8 mouse cellular contexts compared by ENCODE assay signal in the genomic region with DNA sequence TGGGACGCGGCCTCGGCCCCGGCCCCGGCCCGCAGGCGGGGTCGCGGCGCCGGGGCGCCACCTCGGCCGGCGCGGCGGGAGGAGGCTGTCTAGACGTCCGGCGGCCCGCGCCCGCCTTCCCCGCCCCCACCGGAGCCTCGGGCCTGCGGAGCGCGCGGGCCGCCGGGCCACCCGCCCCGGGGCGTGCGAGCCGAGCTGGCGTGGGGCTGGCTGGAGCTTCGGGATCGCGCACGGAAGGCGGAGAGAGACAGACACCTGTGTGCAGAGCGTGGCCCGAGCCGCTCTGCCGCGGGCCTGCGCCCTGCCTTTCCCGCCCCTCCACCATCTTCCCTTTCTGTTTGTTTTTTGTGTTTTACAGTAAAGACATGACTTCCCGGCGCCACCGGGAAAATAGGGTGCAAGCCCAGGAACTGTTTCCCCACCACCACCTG. TPM values are rescaled to one million over a fixed set of nuclear protein-coding genes. Genes with fewer than 3 reads are reported as not detected.
A peak's percentile ranks its signal among the peaks of the same experiment; 100 is the strongest.
DNase-seq lines count a peak whose midpoint lies in the region; ATAC-seq and TF ChIP-seq lines count a peak whose summit lies in the region.

No protein-coding gene starts in this region.

- peak overlapping the region; percentile 87 for H3K4me3 ChIP-seq in bone marrow, adult 2 months (replicated peaks; ENCODE audit: control insufficient read depth, low read depth, low read length)
- H3K4me3 ChIP-seq in forebrain, embryonic 11.5 days (ENCODE audit: low read depth, low read length) = peak overlapping the region; percentile 91
- H3K4me3 ChIP-seq in neural tube, embryonic 14.5 days (ENCODE audit: low read depth, low read length) = peak overlapping the region; percentile 95
- H3K4me3 ChIP-seq in testis, adult 2 months (ENCODE audit: control insufficient read depth, low read depth, low read length) = peak overlapping the region; percentile 98

- H3K9ac ChIP-seq in forebrain, embryonic 11.5 days (ENCODE audit: low read length) = peak overlapping the region; percentile 93
- peak overlapping the region; percentile 81 for H3K9ac ChIP-seq in neural tube, embryonic 14.5 days (replicated peaks; ENCODE audit: low read depth, low read length)

- under 1% methylated on average over 53 of the region's 53 CpGs for WGBS in bone marrow, adult 2 months
- WGBS in forebrain, embryonic 11.5 days = 1% methylated on average over 47 of the region's 53 CpGs
- 0% methylated on average over 35 of the region's 53 CpGs for WGBS in neural tube, embryonic 14.5 days

- no peaks in the 10 kb centered on the region for H3K27me3 ChIP-seq in forebrain, embryonic 11.5 days (ENCODE audit: control insufficient read depth, insufficient read depth, low read length)
- H3K27me3 ChIP-seq in neural tube, embryonic 14.5 days (ENCODE audit: control insufficient read depth, insufficient read depth, low read length) = no peaks in the 10 kb centered on the region; the same call in 1 of the 2 replicates
- no peaks in the 10 kb centered on the region for H3K27me3 ChIP-seq in testis, adult 2 months (ENCODE audit: control insufficient read depth, insufficient read depth, low read length)

- no peak for TF ChIP-seq CTCF in bone marrow, adult 2 months (IDR thresholded peaks at IDR 0.05; ENCODE audit: control insufficient read depth, insufficient read depth, low read length)
- no peak for TF ChIP-seq CTCF in testis, adult 2 months (IDR thresholded peaks at IDR 0.05; ENCODE audit: control insufficient read depth, insufficient read depth, insufficient replicate concordance, low read depth, low read length)

- peaks cover 1% of the 10 kb centered on the region for H3K4me1 ChIP-seq in bone marrow, adult 2 months (ENCODE audit: control insufficient read depth, insufficient read depth, low read length)
- H3K4me1 ChIP-seq in forebrain, embryonic 11.5 days (replicated peaks; ENCODE audit: control insufficient read depth, insufficient read depth, low read length) = no peaks in the 10 kb centered on the region
- H3K4me1 ChIP-seq in neural tube, embryonic 14.5 days (ENCODE audit: control insufficient read depth, insufficient read depth, low read length) = peaks cover 22% of the 10 kb centered on the region
- H3K4me1 ChIP-seq in testis, adult 2 months (ENCODE audit: control insufficient read depth, insufficient read depth, low read length) = peaks cover 10% of the 10 kb centered on the region

- H3K4me2 ChIP-seq in forebrain, embryonic 11.5 days (ENCODE audit: low read depth, low read length, severe bottlenecking) = peak overlapping the region; percentile 68
- H3K4me2 ChIP-seq in neural tube, embryonic 14.5 days (ENCODE audit: low read depth, low read length) = peak overlapping the region; percentile 68

- peak; percentile 52 to 54 for DNase-seq in B cell, adult 2 months
- DNase-seq in forebrain, embryonic 11.5 days (ENCODE audit: low spot score) = peak; percentile 70
- peak; percentile 59 to 62 for DNase-seq in heart, postnatal 10 days
- peak; percentile 64 to 72 for DNase-seq in kidney, postnatal 4 days
- peak; percentile 53 to 54 for DNase-seq in lung, adult 18-20 months

- H3K9me3 ChIP-seq in forebrain, embryonic 11.5 days (ENCODE audit: control insufficient read depth, low read length) = no peaks in the 10 kb centered on the region
- H3K9me3 ChIP-seq in neural tube, embryonic 14.5 days (ENCODE audit: control insufficient read depth, low read length) = no peaks in the 10 kb centered on the region

- peak overlapping the region; percentile 98 for H3K27ac ChIP-seq in bone marrow, adult 2 months (ENCODE audit: control insufficient read depth, insufficient read depth, low read depth, low read length, poor library complexity)
- H3K27ac ChIP-seq in forebrain, embryonic 11.5 days (ENCODE audit: low read depth, low read length) = peak overlapping the region; percentile 94
- peak overlapping the region; percentile 97 for H3K27ac ChIP-seq in neural tube, embryonic 14.5 days (ENCODE audit: low read depth, low read length)
- H3K27ac ChIP-seq in testis, adult 2 months (ENCODE audit: control insufficient read depth, insufficient read depth, low read depth, low read length) = peak overlapping the region; percentile 97

- intact Hi-C loops in heart, postnatal 10 days (cut with DNase I) = loop anchor here (2.0 to 5.0 kb wide), 3 partner anchors 20 to 2000 kb away; a partner anchor contains a TSS

- TF ChIP-seq POLR2A in bone marrow, adult 2 months (IDR thresholded peaks at IDR 0.05; ENCODE audit: borderline replicate concordance, control insufficient read depth, low read depth, low read length) = peak; percentile 14; the same call in 1 of the 2 replicates
- no peak for TF ChIP-seq POLR2A in testis, adult 2 months (IDR thresholded peaks at IDR 0.05; ENCODE audit: control insufficient read depth, low read depth, low read length)

- ATAC-seq in forebrain, embryonic 11.5 days (replicated peaks; ENCODE audit: low FRiP score) = no peak; the same call in 1 of the 2 replicates
- ATAC-seq in neural tube, embryonic 14.5 days (ENCODE audit: low read depth) = peak; percentile 8

- H3K36me3 ChIP-seq in forebrain, embryonic 11.5 days (ENCODE audit: control insufficient read depth, insufficient read depth, low read length) = peaks cover 3% of the 10 kb centered on the region; the same call in 1 of the 2 replicates
- H3K36me3 ChIP-seq in neural tube, embryonic 14.5 days (ENCODE audit: control insufficient read depth, insufficient read depth, low read length) = peaks cover 12% of the 10 kb centered on the region
- peaks cover 3% of the 10 kb centered on the region for H3K36me3 ChIP-seq in testis, adult 2 months (ENCODE audit: control insufficient read depth, insufficient read depth, low read length)

RNA-seq across cellular contexts. Expression of a gene that starts 0.7 kb away (rescaled TPM):
- 21.6 and 39.3 TPM in 2 replicates for polyA plus RNA-seq in bone marrow, adult 2 months (2011; ENCODE audit: insufficient read depth, insufficient read length, low replicate concordance, missing spikeins)
- polyA plus RNA-seq in forebrain, embryonic 11.5 days (2014; fragmentation: Nextera tagmentation; extraction: Ambion mirVana) = 125 and 132 TPM in 2 replicates
- total RNA-seq in heart, postnatal 10 days (2021) = 10 to 100 TPM; 55.4 to 56.4 TPM
- polyA plus RNA-seq in neural tube, embryonic 14.5 days (2014; fragmentation: Nextera tagmentation; extraction: Ambion mirVana) = 81.7 and 97.5 TPM in 2 replicates
- polyA plus RNA-seq in testis, adult 2 months (2012; rRNA removed) = 11.9 and 12.9 TPM in 2 replicates

RNA-seq across cellular contexts. Expression of a gene that starts 1.0 kb away (rescaled TPM):
- polyA plus RNA-seq in bone marrow, adult 2 months (2011; ENCODE audit: insufficient read depth, insufficient read length, low replicate concordance, missing spikeins) = 2.1 and 4.6 TPM in 2 replicates
- 8.0 and 8.9 TPM in 2 replicates for polyA plus RNA-seq in forebrain, embryonic 11.5 days (2014; fragmentation: Nextera tagmentation; extraction: Ambion mirVana)
- total RNA-seq in heart, postnatal 10 days (2021) = 10 to 100 TPM in 1 of 2 experiments, 1 to 10 TPM in 1; 9.9 to 10.2 TPM
- 8.5 and 11.6 TPM in 2 replicates for polyA plus RNA-seq in neural tube, embryonic 14.5 days (2014; fragmentation: Nextera tagmentation; extraction: Ambion mirVana)
- 34.9 and 41.3 TPM in 2 replicates for polyA plus RNA-seq in testis, adult 2 months (2012; rRNA removed)
